Mouse (Mus musculus) spleen, postnatal 10 days (tissue): ENCODE data around the gene Ncor2.

Experiments
- DNase-seq, 2 experiments: peaks; one replicate each; pipeline ENCODE4 v3.0.0; 2021 to 2022; ENCODE audit warnings: low spot score in 2 of 2

Ncor2 gene

GRCm38 (mm10) chr5:124969790-124970189 is 209.2 kb downstream of the Ncor2 start:
- no peak for DNase-seq
